Mouse (Mus musculus) T-helper 2 cell (primary cell): ENCODE data around the gene Cyp4a32.
"Not testable (repeated sequence)": the region's sequence is repeated elsewhere in the genome, so short reads cannot be mapped to it uniquely, and the experiment has no call there.

Experiments used
- in situ Hi-C: fragments of 300-600 bp; cut with MboI, MseI; formaldehyde crosslinking; loops from one replicate; pipeline ENCODE4 v1.15.1; 2025; ENCODE audit warnings: high pct_unique_total_duplicates

The Cyp4a32 gene

GRCm38 (mm10) chr4:115656535-115656922 is 55.8 kb downstream of the Cyp4a32 start:
- in situ Hi-C loops: not testable (repeated sequence)

GRCm38 (mm10) chr4:115657104-115657866 is 56.5 kb downstream of the Cyp4a32 start:
- in situ Hi-C loops: no loop called here

- in situ Hi-C loops: no loop called here
Measured at GRCm38 (mm10) chr4:115657867-115658249, 57.1 kb downstream of the Cyp4a32 start.

- in situ Hi-C loops: no loop called here
Measured at GRCm38 (mm10) chr4:115659190-115659589, 58.4 kb downstream of the Cyp4a32 start.
